Mouse (Mus musculus): ENCODE data around the gene Tex30. TPM values are rescaled to one million over a fixed set of nuclear protein-coding genes. Genes with fewer than 3 reads are reported as not detected.

Tex30 gene
- polyA plus RNA-seq, 1 experiment from 2014 or later = 37.3 TPM

Other genes starting within 250 kb of the Tex30 start
- 58.3 and 59.6 TPM in 2 replicates for gene Tpp2, start 168.8 kb downstream of the Tex30 start, polyA plus RNA-seq (2015; fragmentation: Nextera tagmentation; extraction: Ambion mirVana)
- 1.9 and 2.4 TPM in 2 replicates for gene Mettl21c, start 82.4 kb downstream of the Tex30 start, polyA plus RNA-seq (2015; fragmentation: Nextera tagmentation; extraction: Ambion mirVana)
- 0.04 and 0.12 TPM in 2 replicates for gene Gm8251, start 40.5 kb downstream of the Tex30 start, polyA plus RNA-seq (2015; fragmentation: Nextera tagmentation; extraction: Ambion mirVana)
- gene Kdelc1, start 16.4 kb upstream of the Tex30 start, polyA plus RNA-seq (2015; fragmentation: Nextera tagmentation; extraction: Ambion mirVana) = 26.2 and 27.0 TPM in 2 replicates
- gene Bivm, start 16.5 kb upstream of the Tex30 start, polyA plus RNA-seq (2015; fragmentation: Nextera tagmentation; extraction: Ambion mirVana) = 30.9 and 33.9 TPM in 2 replicates
- 32.1 and 32.8 TPM in 2 replicates for gene Ercc5, start 45.3 kb upstream of the Tex30 start, polyA plus RNA-seq (2015; fragmentation: Nextera tagmentation; extraction: Ambion mirVana)
- gene Mettl21e, start 116.5 kb upstream of the Tex30 start, polyA plus RNA-seq (2015; fragmentation: Nextera tagmentation; extraction: Ambion mirVana) = not detected in 2 replicates

All from midbrain, embryonic 15.5 days (tissue).